Mouse (Mus musculus) cerebellum, adult 2 months (tissue): ENCODE results near the gene Maml3.

Experiments
- CTCF ChIP-seq: fragments of 200-500 bp; IDR thresholded peaks from 2 replicates; pipeline ENCODE4 v1.5.1; 2011; ENCODE audit warnings: low read depth, mild to moderate bottlenecking, control low read depth, low read length, moderate library complexity, borderline replicate concordance; ENCODE audit not compliant: insufficient read depth
- POLR2A ChIP-seq: fragments of 200-500 bp; IDR thresholded peaks from 2 replicates; pipeline ENCODE4 v1.6.1; 2011; ENCODE audit warnings: low read length, control low read depth, borderline replicate concordance; ENCODE audit not compliant: insufficient read depth

GRCm38 (mm10) chr3:52120858-52121257, 16.0 kb upstream of the Maml3 start:
- TF ChIP-seq CTCF: no peak
- no peak for TF ChIP-seq POLR2A
